Mouse (Mus musculus): ENCODE measurements around the gene Sbpl.
"Not testable (repeated sequence)": the region's sequence is repeated elsewhere in the genome, so short reads cannot be mapped to it uniquely, and the experiment has no call there.

Sbpl gene

DNA sequence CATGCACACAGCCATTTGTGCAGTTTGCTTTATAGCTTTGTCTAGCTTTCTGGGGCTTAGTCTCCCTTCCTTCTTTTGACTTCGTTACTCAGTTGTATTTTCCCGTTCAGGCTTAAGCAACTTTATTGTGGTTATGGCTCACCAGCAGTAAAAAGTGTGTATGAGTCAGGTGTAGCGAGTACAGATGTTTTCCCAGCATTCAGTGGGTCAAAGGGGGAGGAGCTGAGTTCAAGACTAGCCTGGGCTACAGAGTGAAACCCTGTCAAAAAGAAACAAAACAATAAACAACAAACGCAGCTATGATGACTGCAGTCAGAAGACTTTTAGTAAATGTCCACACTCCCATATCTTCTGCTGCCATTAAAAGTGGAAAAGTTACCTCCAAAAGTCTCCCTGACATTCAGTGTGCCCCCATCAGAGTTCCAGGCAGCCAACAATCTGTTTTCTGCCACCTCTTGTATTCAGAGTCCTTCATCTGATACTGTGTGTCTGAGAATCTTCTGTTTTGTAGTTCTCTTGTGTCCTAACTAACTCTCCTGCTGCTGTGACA, 6.6 kb upstream of the Sbpl start:
- no peak for DNase-seq (ENCODE audit: low spot score in 2 of 2)

DNA sequence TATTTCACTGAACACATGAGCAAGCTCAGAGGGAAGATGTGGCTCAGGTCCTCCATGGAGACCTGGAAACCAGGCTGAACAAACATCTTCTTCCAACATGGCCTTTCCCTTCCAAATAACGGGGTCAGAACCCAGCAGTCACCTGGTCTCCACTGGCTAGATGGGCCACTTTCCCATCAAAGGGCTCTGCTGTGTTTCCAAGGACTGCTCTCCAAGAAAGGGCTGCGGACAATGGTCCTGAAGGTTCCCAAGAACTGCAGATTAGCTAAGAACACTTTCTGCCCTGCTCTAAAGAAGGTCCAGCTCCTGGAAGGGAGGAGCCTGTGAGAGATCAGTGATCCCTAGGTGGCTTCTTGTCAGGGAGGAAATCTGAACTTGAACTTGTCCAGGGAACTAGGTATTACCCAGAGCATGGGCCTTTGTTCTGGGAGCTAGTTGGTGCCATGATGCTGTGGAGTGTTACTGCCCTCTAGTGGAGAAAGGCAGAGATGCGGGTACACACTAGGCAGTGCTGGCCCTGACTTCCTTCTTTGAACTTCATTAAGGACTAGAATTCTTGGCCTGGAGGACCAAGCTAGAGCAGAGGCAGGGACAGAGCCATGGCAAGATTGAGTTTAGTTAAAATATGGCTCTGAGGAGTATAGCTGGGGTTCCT, 5.1 kb upstream of the Sbpl start:
- DNase-seq (ENCODE audit: low spot score in 2 of 2): peak; percentile 56 to 83

DNA sequence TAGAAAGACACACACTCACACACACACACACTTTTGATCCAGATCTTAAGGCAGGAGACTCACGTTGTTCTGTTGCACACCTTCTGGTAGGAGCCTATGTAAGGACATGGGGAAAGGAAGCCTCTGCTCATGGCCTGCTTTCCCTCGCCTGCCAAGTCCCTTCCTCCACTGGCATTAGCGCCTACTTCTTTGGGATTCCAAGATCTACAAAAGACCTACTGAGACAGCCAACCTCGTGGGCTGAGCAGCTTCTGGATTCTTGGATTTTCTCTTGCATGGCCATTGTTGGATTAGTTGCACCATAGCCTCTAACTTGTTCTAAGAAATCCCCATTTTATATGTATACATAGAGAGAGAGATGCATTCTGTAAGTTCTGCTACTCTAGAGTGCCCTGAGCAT, 4.2 kb downstream of the Sbpl start:
- DNase-seq (ENCODE audit: low spot score in 2 of 2): not testable (repeated sequence)

DNA sequence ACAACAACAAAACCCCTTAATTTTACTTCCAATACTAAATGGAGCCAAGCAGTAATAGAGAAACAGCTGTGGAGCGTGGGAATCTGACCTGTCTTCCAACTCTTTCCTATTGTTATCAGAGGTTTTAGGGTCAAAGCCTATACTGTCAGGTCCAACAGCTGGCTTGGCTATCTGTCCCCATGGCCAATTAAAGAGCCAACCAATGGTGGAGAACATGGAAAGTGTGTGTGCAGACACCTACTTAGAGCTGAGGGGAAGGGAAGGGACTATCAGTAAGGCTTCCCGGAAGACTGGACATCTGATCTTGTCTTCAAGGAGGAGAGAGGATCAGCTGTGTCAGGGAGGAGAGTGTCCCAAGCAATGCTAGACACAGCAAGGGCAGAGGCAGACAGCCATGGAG, 6.0 kb downstream of the Sbpl start:
- DNase-seq (ENCODE audit: low spot score in 2 of 2): no peak

DNA sequence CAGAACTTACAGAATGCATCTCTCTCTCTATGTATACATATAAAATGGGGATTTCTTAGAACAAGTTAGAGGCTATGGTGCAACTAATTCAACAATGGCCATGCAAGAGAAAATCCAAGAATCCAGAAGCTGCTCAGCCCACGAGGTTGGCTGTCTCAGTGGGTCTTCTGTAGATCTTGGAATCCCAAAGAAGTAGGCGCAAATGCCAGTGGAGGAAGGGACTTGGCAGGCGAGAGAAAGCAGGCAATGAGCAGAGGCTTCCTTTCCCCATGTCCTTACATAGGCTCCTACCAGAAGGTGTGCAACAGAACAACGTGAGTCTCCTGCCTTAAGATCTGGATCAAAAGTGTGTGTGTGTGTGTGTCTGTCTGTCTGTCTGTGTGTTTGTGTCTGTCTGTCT, 7.6 kb downstream of the Sbpl start:
- not testable (repeated sequence) for DNase-seq (ENCODE audit: low spot score in 2 of 2)

DNA sequence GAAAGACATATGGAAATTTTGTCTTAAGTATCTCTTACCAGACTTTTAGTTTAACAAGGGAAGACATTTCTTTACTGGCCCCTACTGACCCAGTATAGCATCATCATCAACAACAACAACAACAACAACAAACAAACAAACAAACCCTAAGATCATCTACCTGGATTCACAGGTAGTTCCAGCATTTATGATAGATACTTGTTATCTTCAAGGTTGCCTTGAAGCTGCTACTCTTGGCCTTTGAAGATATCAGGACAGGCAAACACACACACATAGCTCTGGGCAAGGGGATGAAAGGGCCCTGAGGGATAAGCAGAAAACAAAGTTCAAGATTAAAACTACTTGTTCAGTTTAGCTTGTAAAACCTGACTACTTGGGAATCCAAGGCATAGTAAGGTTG, 13.7 kb downstream of the Sbpl start, which contains the start of gene Sbp:
Sbp (plus strand) TSS at position 301 of the 400 bp plus-strand sequence.
- no peak for DNase-seq (ENCODE audit: low spot score in 2 of 2)

DNA sequence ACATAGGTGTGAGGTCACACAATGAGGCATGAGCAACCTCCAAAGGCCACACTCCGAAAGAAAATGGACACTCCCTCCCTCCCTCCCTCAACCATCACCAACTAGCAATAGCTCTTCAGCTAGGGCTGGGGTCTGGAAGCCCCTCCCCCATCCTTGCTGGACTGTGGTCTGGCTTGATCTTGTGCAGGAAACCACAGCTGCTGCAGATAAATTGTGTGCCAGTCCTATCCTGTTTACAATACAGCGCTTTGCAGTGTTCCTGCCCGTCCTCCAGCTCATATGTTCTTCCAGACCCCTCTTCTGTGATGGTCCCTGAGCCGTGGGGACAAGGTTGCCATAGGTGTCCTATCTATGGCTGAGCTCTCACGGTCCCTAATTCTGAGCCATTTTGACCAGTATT, 23.9 kb downstream of the Sbpl start:
- DNase-seq (ENCODE audit: low spot score in 2 of 2): no peak

DNA sequence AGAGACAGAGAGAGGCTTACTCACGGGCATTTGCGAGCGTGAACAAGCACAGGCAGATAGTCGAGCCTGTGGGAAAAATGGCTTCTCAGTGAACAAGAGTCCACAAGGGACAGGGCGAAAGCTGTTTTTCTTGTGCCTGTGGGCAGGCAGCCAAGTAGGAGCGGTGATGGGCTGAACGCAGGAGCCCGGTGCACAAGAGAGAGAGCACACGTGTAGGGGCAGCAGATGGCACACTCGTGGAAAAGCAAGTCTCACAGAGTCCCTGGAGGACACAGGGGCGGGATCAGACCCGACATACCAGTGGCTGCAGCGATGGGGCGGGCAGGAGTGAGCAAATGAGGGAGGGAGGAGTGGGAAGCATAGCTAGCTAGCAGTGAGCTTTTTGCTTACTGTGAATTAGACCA, 30.0 kb downstream of the Sbpl start:
- DNase-seq (ENCODE audit: low spot score in 2 of 2): peak; percentile 45 to 52

DNA sequence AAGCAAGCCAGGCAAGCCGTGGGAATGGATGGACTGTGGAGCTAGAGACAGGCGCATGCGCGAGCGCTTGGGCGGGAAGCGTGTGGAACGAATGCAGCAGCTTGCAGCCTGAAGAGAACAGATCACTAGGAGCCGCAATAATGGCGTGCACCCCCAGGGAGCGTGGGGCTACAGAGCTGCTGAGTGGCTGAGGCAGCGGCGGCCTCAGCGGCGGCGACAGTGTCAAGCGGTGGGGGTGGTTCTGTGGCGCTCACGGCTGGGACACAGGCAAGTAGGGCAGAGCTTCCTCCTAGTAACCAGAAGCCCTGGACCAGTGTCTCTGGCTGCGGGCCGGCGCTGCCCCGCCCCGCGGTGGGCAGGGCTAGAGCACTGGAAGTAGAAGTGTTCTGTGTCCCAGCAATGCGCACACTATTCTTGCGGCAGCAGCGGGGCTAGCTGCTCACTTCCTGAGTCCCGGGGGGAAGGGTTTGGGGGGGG, 30.5 kb downstream of the Sbpl start:
- DNase-seq (ENCODE audit: low spot score in 2 of 2): peak; percentile 77 to 83

DNA sequence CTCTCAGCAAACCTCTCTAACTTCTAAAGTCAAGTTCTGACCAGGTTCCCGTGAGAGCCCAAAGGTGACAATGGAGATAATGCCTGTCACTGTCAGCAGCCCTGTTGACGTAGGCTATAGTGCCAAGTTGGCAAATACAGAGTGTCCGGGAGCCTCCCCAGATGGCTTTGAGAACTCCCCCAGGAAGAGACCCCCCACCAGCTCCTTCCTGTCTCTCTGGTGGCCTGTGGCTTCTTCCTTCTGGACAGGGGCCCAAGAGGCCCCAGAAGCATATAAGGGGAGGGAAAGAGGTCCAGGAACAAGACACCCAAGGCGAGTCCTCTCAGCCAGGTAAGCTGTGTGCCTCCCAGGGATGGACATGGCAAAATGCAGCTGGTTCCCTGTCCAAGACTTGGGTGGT, 37.9 kb downstream of the Sbpl start, which contains the start of gene Dcpp3:
Dcpp3 (plus strand) TSS at position 301 of the 400 bp plus-strand sequence.
- DNase-seq (ENCODE audit: low spot score in 2 of 2): not testable (repeated sequence)
